Mouse (Mus musculus): ENCODE measurements around the gene Sv2b. TPM values are rescaled to one million over a fixed set of nuclear protein-coding genes. Genes with fewer than 3 reads are reported as not detected.

The Sv2b gene
- polyA plus RNA-seq, 1 experiment from 2014 or later = 12.0 TPM

GRCm38 (mm10) chr7:75194158-75194918, 114.7 kb downstream of the Sv2b start:
- H3K9ac ChIP-seq = no peak overlapping the region
- no peak overlapping the region for H3K4me3 ChIP-seq
- no peaks in the 10 kb centered on the region for H3K36me3 ChIP-seq
- no peaks in the 10 kb centered on the region for H3K9me3 ChIP-seq
- no peak overlapping the region for H3K27ac ChIP-seq (replicated peaks)
- ATAC-seq (ENCODE audit: low read depth) = peak; percentile 23; the same call in 1 of the 2 replicates
- 91% methylated on average over 4 of the region's 4 CpGs for WGBS
- no peaks in the 10 kb centered on the region for H3K4me1 ChIP-seq (replicated peaks)
- H3K27me3 ChIP-seq = no peaks in the 10 kb centered on the region
- no peak overlapping the region for H3K4me2 ChIP-seq

- Histone ChIP-seq H3K4me1 (replicated peaks) (no peaks in the 10 kb centered on the region), H3K4me3 (no peak overlapping the region), H3K27me3 (no peaks in the 10 kb centered on the region), H3K27ac (replicated peaks) (no peak overlapping the region), H3K4me2 (no peak overlapping the region), H3K36me3 (no peaks in the 10 kb centered on the region), H3K9ac (no peak overlapping the region), H3K9me3 (no peaks in the 10 kb centered on the region)
- WGBS = 83% methylated on average over 3 of the region's 3 CpGs
- ATAC-seq (ENCODE audit: low read depth) = no peak
Measured at GRCm38 (mm10) chr7:75190192-75190591, 118.9 kb downstream of the Sv2b start.

GRCm38 (mm10) chr7:75175042-75175441, 134.0 kb downstream of the Sv2b start:
- Histone ChIP-seq H3K36me3 (no peaks in the 10 kb centered on the region), H3K4me3 (no peak overlapping the region), H3K4me2 (no peak overlapping the region), H3K9ac (no peak overlapping the region), H3K27me3 (no peaks in the 10 kb centered on the region), H3K9me3 (no peaks in the 10 kb centered on the region), H3K4me1 (replicated peaks) (no peaks in the 10 kb centered on the region), H3K27ac (replicated peaks) (no peak overlapping the region)
- 91% methylated on average over 3 of the region's 3 CpGs for WGBS
- no peak for ATAC-seq (ENCODE audit: low read depth)

- Histone ChIP-seq H3K4me2 (no peak overlapping the region), H3K36me3 (no peaks in the 10 kb centered on the region), H3K9me3 (no peaks in the 10 kb centered on the region), H3K9ac (no peak overlapping the region), H3K4me3 (no peak overlapping the region), H3K27ac (replicated peaks) (no peak overlapping the region), H3K27me3 (no peaks in the 10 kb centered on the region), H3K4me1 (replicated peaks) (no peaks in the 10 kb centered on the region)
- WGBS = 69% methylated on average over 3 of the region's 3 CpGs
- ATAC-seq (ENCODE audit: low read depth) = no peak
Measured at GRCm38 (mm10) chr7:75167481-75167880, 141.6 kb downstream of the Sv2b start.

- Histone ChIP-seq H3K27me3 (0 out of 2 replicates have a peak, but pooled peaks cover 7% of the 10 kb centered on the region), H3K4me3 (no peak overlapping the region), H3K9ac (no peak overlapping the region), H3K9me3 (no peaks in the 10 kb centered on the region), H3K4me2 (no peak overlapping the region), H3K36me3 (no peaks in the 10 kb centered on the region), H3K4me1 (replicated peaks) (peaks cover 4% of the 10 kb centered on the region), H3K27ac (replicated peaks) (no peak overlapping the region)
- 88% methylated on average over 1 of the region's 1 CpGs for WGBS
- ATAC-seq (ENCODE audit: low read depth) = no peak
Measured at GRCm38 (mm10) chr7:75147174-75147573, 161.9 kb downstream of the Sv2b start.

- Histone ChIP-seq H3K4me3 (no peak overlapping the region), H3K36me3 (no peaks in the 10 kb centered on the region), H3K4me1 (replicated peaks) (peaks cover 12% of the 10 kb centered on the region), H3K4me2 (no peak overlapping the region), H3K27ac (replicated peaks) (no peak overlapping the region), H3K9ac (no peak overlapping the region), H3K9me3 (no peaks in the 10 kb centered on the region), H3K27me3 (peaks cover 15% of the 10 kb centered on the region; the same call in 1 of the 2 replicates)
- no peak for ATAC-seq (ENCODE audit: low read depth)
- 49% methylated on average over 2 of the region's 2 CpGs for WGBS
Measured at GRCm38 (mm10) chr7:75142800-75143199, 166.3 kb downstream of the Sv2b start.

GRCm38 (mm10) chr7:75141919-75142700, 167.0 kb downstream of the Sv2b start:
- no peak for ATAC-seq (ENCODE audit: low read depth)
- H3K4me3 ChIP-seq = peak overlapping the region; percentile 25

GRCm38 (mm10) chr7:75139306-75139705, 169.8 kb downstream of the Sv2b start:
- Histone ChIP-seq H3K9me3 (no peaks in the 10 kb centered on the region), H3K4me1 (replicated peaks) (peaks cover 15% of the 10 kb centered on the region), H3K36me3 (no peaks in the 10 kb centered on the region), H3K27me3 (peaks cover 15% of the 10 kb centered on the region; the same call in 1 of the 2 replicates), H3K4me3 (no peak overlapping the region), H3K4me2 (no peak overlapping the region), H3K27ac (replicated peaks) (no peak overlapping the region), H3K9ac (no peak overlapping the region)
- WGBS = 91% methylated on average over 2 of the region's 2 CpGs
- ATAC-seq (ENCODE audit: low read depth) = no peak

More at GRCm38 (mm10) chr7:75141919-75142700, 167.0 kb downstream of the Sv2b start:
- Histone ChIP-seq H3K27me3 (peaks cover 15% of the 10 kb centered on the region; the same call in 1 of the 2 replicates), H3K4me1 (replicated peaks) (peaks cover 12% of the 10 kb centered on the region), H3K36me3 (no peaks in the 10 kb centered on the region), H3K4me2 (peak overlapping the region; percentile 54), H3K9me3 (no peaks in the 10 kb centered on the region), H3K9ac (peak overlapping the region; percentile 41; the same call in 1 of the 2 replicates), H3K27ac (replicated peaks) (peak overlapping the region; percentile 35; the same call in 1 of the 2 replicates)
- WGBS = 7% methylated on average over 17 of the region's 17 CpGs

GRCm38 (mm10) chr7:75134710-75135617, 174.1 kb downstream of the Sv2b start:
- 0 out of 2 replicates have a peak, but pooled peaks cover 3% of the 10 kb centered on the region for H3K4me1 ChIP-seq (replicated peaks)
- WGBS = 29% methylated on average over 15 of the region's 15 CpGs
- peaks cover 2% of the 10 kb centered on the region; the same call in 1 of the 2 replicates for H3K27me3 ChIP-seq
- no peaks in the 10 kb centered on the region for H3K36me3 ChIP-seq
- H3K4me3 ChIP-seq = no peak overlapping the region
- peak; percentile 62 for ATAC-seq (ENCODE audit: low read depth)
- no peak overlapping the region for H3K4me2 ChIP-seq
- no peak overlapping the region for H3K9ac ChIP-seq
- no peaks in the 10 kb centered on the region for H3K9me3 ChIP-seq
- H3K27ac ChIP-seq (replicated peaks) = no peak overlapping the region

- H3K36me3 ChIP-seq = no peaks in the 10 kb centered on the region
- H3K4me1 ChIP-seq (replicated peaks) = no peaks in the 10 kb centered on the region
- ATAC-seq (ENCODE audit: low read depth) = no peak
- no peaks in the 10 kb centered on the region for H3K27me3 ChIP-seq
- H3K4me2 ChIP-seq = no peak overlapping the region
- no peak overlapping the region for H3K27ac ChIP-seq (replicated peaks)
- no peak overlapping the region for H3K4me3 ChIP-seq
- 93% methylated on average over 4 of the region's 4 CpGs for WGBS
- H3K9ac ChIP-seq = no peak overlapping the region
- no peaks in the 10 kb centered on the region for H3K9me3 ChIP-seq
Measured at GRCm38 (mm10) chr7:75128036-75128435, 181.0 kb downstream of the Sv2b start.

- no peak overlapping the region for H3K9ac ChIP-seq
- H3K4me3 ChIP-seq = no peak overlapping the region
- H3K4me1 ChIP-seq (replicated peaks) = no peaks in the 10 kb centered on the region; the same call in 1 of the 2 replicates
- H3K36me3 ChIP-seq = no peaks in the 10 kb centered on the region
- H3K9me3 ChIP-seq = no peaks in the 10 kb centered on the region
- H3K27me3 ChIP-seq = no peaks in the 10 kb centered on the region
- ATAC-seq (ENCODE audit: low read depth) = no peak
- H3K4me2 ChIP-seq = no peak overlapping the region
- H3K27ac ChIP-seq (replicated peaks) = no peak overlapping the region
- 88% methylated on average over 5 of the region's 5 CpGs for WGBS
Measured at GRCm38 (mm10) chr7:75124067-75124466, 185.0 kb downstream of the Sv2b start.

Data from neural tube, embryonic 13.5 days (tissue).